Mouse (Mus musculus): ENCODE results near the gene Adam22. TPM values are rescaled to one million over a fixed set of nuclear protein-coding genes. Genes with fewer than 3 reads are reported as not detected.

The Adam22 gene
- polyA plus RNA-seq, 1 experiment, result 0.55 TPM

DNA sequence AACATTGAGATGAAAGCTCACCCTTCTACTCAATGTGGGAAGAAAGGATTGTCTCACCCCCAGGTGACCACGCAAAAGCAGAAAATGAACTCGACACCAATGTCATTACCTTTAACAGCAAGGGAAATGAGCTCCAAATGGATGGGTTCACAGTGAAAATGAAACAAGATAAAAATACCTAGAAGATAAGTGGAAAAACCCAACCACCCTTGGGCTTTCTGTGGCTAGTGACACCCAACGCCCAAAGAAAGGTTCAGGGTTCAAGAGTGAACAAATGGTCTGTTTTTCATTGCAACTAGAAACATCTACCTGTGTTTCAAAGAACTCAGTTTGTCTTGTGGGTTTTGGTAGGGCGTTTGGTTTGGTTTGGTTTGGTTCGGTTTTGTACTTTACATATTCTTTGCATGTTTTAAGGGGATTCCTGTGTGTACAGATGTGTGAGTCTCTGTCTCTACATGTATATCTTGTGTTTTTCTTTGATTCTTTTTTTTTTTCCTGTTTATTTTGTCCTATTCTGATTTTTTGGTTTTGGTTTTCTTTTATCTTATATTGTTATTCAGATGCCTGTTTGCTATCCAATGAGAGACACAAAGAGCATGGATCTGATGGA, 6.4 kb upstream of the Adam22 start:
- TF ChIP-seq CTCF (IDR thresholded peaks at IDR 0.05; ENCODE audit: borderline replicate concordance, control insufficient read depth, extremely low read depth, insufficient read depth, low read length, poor library complexity) (no peak), POLR2A (IDR thresholded peaks at IDR 0.05; ENCODE audit: control insufficient read depth, extremely low read depth, insufficient read depth, low read length, poor library complexity) (no peak)
- 88% methylated on average over 5 of the region's 5 CpGs for WGBS

GRCm38 (mm10) chr5:8373415-8373814, 5.5 kb upstream of the Adam22 start:
- Histone ChIP-seq H3K27me3 (ENCODE audit: control insufficient read depth, insufficient read depth, low read length) (0 out of 2 replicates have a peak, but pooled peaks cover 2% of the 10 kb centered on the region), H3K27ac (ENCODE audit: control insufficient read depth, insufficient read depth, low read length) (no peak overlapping the region), H3K4me3 (ENCODE audit: control insufficient read depth, insufficient read depth, low read length) (no peak overlapping the region), H3K36me3 (ENCODE audit: control insufficient read depth, insufficient read depth, low read length) (no peaks in the 10 kb centered on the region), H3K4me1 (replicated peaks; ENCODE audit: control insufficient read depth, insufficient read depth, low read length) (no peaks in the 10 kb centered on the region)
- DNase-seq, result no peak
- 79% methylated on average over 4 of the region's 4 CpGs for WGBS
- TF ChIP-seq POLR2A (IDR thresholded peaks at IDR 0.05; ENCODE audit: control insufficient read depth, extremely low read depth, insufficient read depth, low read length, poor library complexity), result no peak
- no peak for TF ChIP-seq CTCF (IDR thresholded peaks at IDR 0.05; ENCODE audit: borderline replicate concordance, control insufficient read depth, extremely low read depth, insufficient read depth, low read length, poor library complexity)

More for the DNA sequence above, 6.4 kb upstream of the Adam22 start:
- no peak overlapping the region for H3K27ac ChIP-seq (ENCODE audit: control insufficient read depth, insufficient read depth, low read length)
- H3K4me1 ChIP-seq (replicated peaks; ENCODE audit: control insufficient read depth, insufficient read depth, low read length), result no peaks in the 10 kb centered on the region
- no peaks in the 10 kb centered on the region for H3K36me3 ChIP-seq (ENCODE audit: control insufficient read depth, insufficient read depth, low read length)
- no peak overlapping the region for H3K4me3 ChIP-seq (ENCODE audit: control insufficient read depth, insufficient read depth, low read length)
- no peak for DNase-seq
- no peaks in the 10 kb centered on the region for H3K27me3 ChIP-seq (ENCODE audit: control insufficient read depth, insufficient read depth, low read length)

GRCm38 (mm10) chr5:8368781-8369180, 821 bp upstream of the Adam22 start:
- 92% methylated on average over 5 of the region's 5 CpGs for WGBS
- H3K27me3 ChIP-seq (ENCODE audit: control insufficient read depth, insufficient read depth, low read length), result peaks cover 11% of the 10 kb centered on the region
- H3K4me3 ChIP-seq (ENCODE audit: control insufficient read depth, insufficient read depth, low read length), result no peak overlapping the region
- no peaks in the 10 kb centered on the region; the same call in 1 of the 2 replicates for H3K4me1 ChIP-seq (replicated peaks; ENCODE audit: control insufficient read depth, insufficient read depth, low read length)
- H3K36me3 ChIP-seq (ENCODE audit: control insufficient read depth, insufficient read depth, low read length), result no peaks in the 10 kb centered on the region
- no peak overlapping the region for H3K27ac ChIP-seq (ENCODE audit: control insufficient read depth, insufficient read depth, low read length)
- DNase-seq, result no peak
- TF ChIP-seq POLR2A (IDR thresholded peaks at IDR 0.05; ENCODE audit: control insufficient read depth, extremely low read depth, insufficient read depth, low read length, poor library complexity) (no peak), CTCF (IDR thresholded peaks at IDR 0.05; ENCODE audit: borderline replicate concordance, control insufficient read depth, extremely low read depth, insufficient read depth, low read length, poor library complexity) (no peak)

DNA sequence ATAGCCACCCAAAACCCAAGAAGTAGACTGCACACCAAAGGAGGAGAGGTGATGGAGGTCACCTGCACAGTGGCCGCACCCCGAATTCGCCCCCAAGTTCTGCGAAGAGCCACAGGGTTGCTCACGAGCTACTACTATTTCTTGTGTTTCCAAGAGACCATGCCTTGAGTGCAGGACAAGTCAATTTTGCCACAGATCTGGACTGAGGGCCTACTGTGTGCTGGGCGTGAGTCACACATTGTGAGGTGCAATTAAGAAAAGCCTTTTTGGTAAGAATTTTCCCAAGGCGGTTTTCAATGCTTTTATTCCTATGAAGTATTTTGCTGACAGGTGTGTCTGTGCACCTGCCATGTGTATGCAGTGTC, 350 bp upstream of the Adam22 start:
- H3K4me1 ChIP-seq (replicated peaks; ENCODE audit: control insufficient read depth, insufficient read depth, low read length), result no peaks in the 10 kb centered on the region; the same call in 1 of the 2 replicates
- DNase-seq, result no peak
- peaks cover 11% of the 10 kb centered on the region for H3K27me3 ChIP-seq (ENCODE audit: control insufficient read depth, insufficient read depth, low read length)
- H3K27ac ChIP-seq (ENCODE audit: control insufficient read depth, insufficient read depth, low read length), result no peak overlapping the region
- WGBS, result 72% methylated on average over 7 of the region's 7 CpGs
- H3K4me3 ChIP-seq (ENCODE audit: control insufficient read depth, insufficient read depth, low read length), result no peak overlapping the region
- TF ChIP-seq POLR2A (IDR thresholded peaks at IDR 0.05; ENCODE audit: control insufficient read depth, extremely low read depth, insufficient read depth, low read length, poor library complexity), result no peak
- TF ChIP-seq CTCF (IDR thresholded peaks at IDR 0.05; ENCODE audit: borderline replicate concordance, control insufficient read depth, extremely low read depth, insufficient read depth, low read length, poor library complexity), result no peak
- no peaks in the 10 kb centered on the region for H3K36me3 ChIP-seq (ENCODE audit: control insufficient read depth, insufficient read depth, low read length)

DNA sequence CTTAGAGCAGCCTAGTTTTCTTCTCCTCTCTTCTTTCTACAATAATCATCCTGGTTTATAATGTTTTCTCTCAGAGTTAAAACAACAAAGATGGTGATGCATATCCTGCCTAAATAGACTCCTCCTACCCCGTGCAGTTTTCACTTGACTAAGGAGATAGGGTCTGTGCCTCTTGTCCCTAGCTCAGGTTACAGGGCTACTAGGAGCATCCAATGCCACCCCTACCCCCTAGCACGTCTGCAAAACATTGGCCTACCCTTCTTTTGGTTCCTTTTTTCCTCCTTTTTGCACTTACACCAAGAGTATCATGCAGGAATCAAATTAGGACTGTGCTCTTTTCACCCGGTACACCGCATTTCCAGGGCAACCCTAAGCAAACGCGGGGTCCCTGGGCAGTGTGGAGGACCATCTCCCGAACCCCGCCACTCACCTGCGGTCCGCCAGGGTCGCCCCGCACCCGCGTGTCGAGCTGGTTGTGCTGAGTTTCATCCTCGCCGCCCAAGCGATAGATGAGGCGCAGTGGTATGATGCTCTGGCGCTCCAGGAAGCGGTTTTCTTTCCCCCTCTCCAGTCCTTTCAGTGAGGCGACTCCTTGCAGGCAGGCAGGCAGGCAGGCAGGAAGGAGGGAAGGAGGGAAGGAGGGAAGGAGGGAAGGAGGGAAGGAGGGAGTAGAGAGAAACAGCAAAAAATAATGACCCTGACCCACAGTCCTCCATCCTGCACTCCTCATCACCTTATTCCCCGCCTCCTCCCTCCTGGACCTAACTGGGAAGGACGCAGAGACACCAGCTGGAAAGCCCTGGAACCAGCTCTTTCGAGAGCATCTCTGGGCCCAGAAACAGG, 968 bp downstream of the Adam22 start:
- H3K27me3 ChIP-seq (ENCODE audit: control insufficient read depth, insufficient read depth, low read length), result peaks cover 11% of the 10 kb centered on the region
- H3K4me3 ChIP-seq (ENCODE audit: control insufficient read depth, insufficient read depth, low read length), result no peak overlapping the region
- H3K4me1 ChIP-seq (replicated peaks; ENCODE audit: control insufficient read depth, insufficient read depth, low read length), result no peaks in the 10 kb centered on the region; the same call in 1 of the 2 replicates
- H3K36me3 ChIP-seq (ENCODE audit: control insufficient read depth, insufficient read depth, low read length), result no peaks in the 10 kb centered on the region
- no peak for DNase-seq
- H3K27ac ChIP-seq (ENCODE audit: control insufficient read depth, insufficient read depth, low read length), result no peak overlapping the region
- 20% methylated on average over 25 of the region's 25 CpGs for WGBS
- TF ChIP-seq POLR2A (IDR thresholded peaks at IDR 0.05; ENCODE audit: control insufficient read depth, extremely low read depth, insufficient read depth, low read length, poor library complexity) (no peak), CTCF (IDR thresholded peaks at IDR 0.05; ENCODE audit: borderline replicate concordance, control insufficient read depth, extremely low read depth, insufficient read depth, low read length, poor library complexity) (no peak)

GRCm38 (mm10) chr5:8362361-8362760, 5.6 kb downstream of the Adam22 start:
- no peaks in the 10 kb centered on the region for H3K4me1 ChIP-seq (replicated peaks; ENCODE audit: control insufficient read depth, insufficient read depth, low read length)
- peaks cover 2% of the 10 kb centered on the region; the same call in 1 of the 2 replicates for H3K27me3 ChIP-seq (ENCODE audit: control insufficient read depth, insufficient read depth, low read length)
- no peak overlapping the region for H3K27ac ChIP-seq (ENCODE audit: control insufficient read depth, insufficient read depth, low read length)
- WGBS, result 93% methylated on average over 1 of the region's 1 CpGs
- DNase-seq, result no peak
- no peak overlapping the region for H3K4me3 ChIP-seq (ENCODE audit: control insufficient read depth, insufficient read depth, low read length)
- H3K36me3 ChIP-seq (ENCODE audit: control insufficient read depth, insufficient read depth, low read length), result no peaks in the 10 kb centered on the region
- no peak for TF ChIP-seq POLR2A (IDR thresholded peaks at IDR 0.05; ENCODE audit: control insufficient read depth, extremely low read depth, insufficient read depth, low read length, poor library complexity)

All from thymus, adult 2 months (tissue).